Comparison of ENCODE assay signal across 10 mouse cellular contexts in genomic region chr5:122319474-122320204, GRCm38 (mm10). TPM values are rescaled to one million over a fixed set of nuclear protein-coding genes. Genes with fewer than 3 reads are reported as not detected.
A peak's percentile ranks its signal among the peaks of the same experiment; 100 is the strongest.
DNase-seq lines count a peak whose midpoint lies in the region; ATAC-seq lines count a peak whose summit lies in the region.
"Had no signal": no experiment of that assay in that cellular context is flagged by ENCODE, and none has a peak within 500 bp of the region (broad histone marks: within the 10 kb centered on the region; RNA-seq: fewer than 3 reads in every experiment).

No protein-coding gene starts in this region.

- intact Hi-C loops in heart, postnatal 10 days (cut with DNase I) = no loop called here

- H3K36me3 ChIP-seq in midbrain, embryonic 15.5 days (replicated peaks) = 0 out of 2 replicates have a peak, but pooled peaks cover 5% of the 10 kb centered on the region

- no peak overlapping the region for H3K4me3 ChIP-seq in midbrain, embryonic 15.5 days

- H3K9me3 ChIP-seq in midbrain, embryonic 15.5 days = no peaks in the 10 kb centered on the region

- no peak overlapping the region for H3K4me2 ChIP-seq in midbrain, embryonic 15.5 days

- no peak overlapping the region for H3K27ac ChIP-seq in midbrain, embryonic 15.5 days
- H3K27ac ChIP-seq: liver, embryonic 14.5 days had no signal

- DNase-seq in kidney, adult 11 months = peak; percentile 61
- no peak for DNase-seq in kidney, postnatal 4 days
- peak; percentile 29 for DNase-seq in ES-CJ7 (ENCODE audit: low read depth, low spot score)
- peak; percentile 79 for DNase-seq in brain, adult 2 months (ENCODE audit: low read depth, low spot score)
- peak; percentile 61 to 69 for DNase-seq in heart, postnatal 10 days
- no peak for DNase-seq in thymus, postnatal 4 days
- DNase-seq in urinary bladder, postnatal 4 days (ENCODE audit: low spot score in 2 of 2) = no peak

- ATAC-seq in midbrain, embryonic 15.5 days (replicated peaks) = no peak
- ATAC-seq: Patski had no signal

- WGBS in midbrain, embryonic 15.5 days = 78% methylated on average over 14 of the region's 14 CpGs

- H3K4me1 ChIP-seq in midbrain, embryonic 15.5 days = no peaks in the 10 kb centered on the region

- H3K27me3 ChIP-seq in midbrain, embryonic 15.5 days (replicated peaks) = no peaks in the 10 kb centered on the region
- H3K27me3 ChIP-seq: Patski had no signal

- no peak overlapping the region for H3K9ac ChIP-seq in midbrain, embryonic 15.5 days
- H3K9ac ChIP-seq: liver, embryonic 14.5 days had no signal

RNA-seq across cellular contexts. Expression of gene Rad9b, which starts 34.4 kb away (rescaled TPM):
- total RNA-seq in heart, postnatal 10 days (2021) = 1 to 10 TPM; 1.1 to 1.4 TPM
- 27.0 and 28.3 TPM in 2 replicates for polyA plus RNA-seq in midbrain, embryonic 15.5 days (2015; fragmentation: Nextera tagmentation; extraction: Ambion mirVana)

RNA-seq across cellular contexts. Expression of gene Vps29, which starts 34.5 kb away (rescaled TPM):
- 100 to 1,000 TPM; 109 to 122 TPM for total RNA-seq in heart, postnatal 10 days (2021)
- polyA plus RNA-seq in midbrain, embryonic 15.5 days (2015; fragmentation: Nextera tagmentation; extraction: Ambion mirVana) = 268 and 286 TPM in 2 replicates

RNA-seq across cellular contexts. Expression of gene Pptc7, which starts 35.5 kb away (rescaled TPM):
- total RNA-seq in heart, postnatal 10 days (2021) = 10 to 100 TPM; 63.4 to 83.1 TPM
- 7.6 and 8.4 TPM in 2 replicates for polyA plus RNA-seq in midbrain, embryonic 15.5 days (2015; fragmentation: Nextera tagmentation; extraction: Ambion mirVana)

RNA-seq across cellular contexts. Expression of gene Gpn3, which starts 52.0 kb away (rescaled TPM):
- 10 to 100 TPM; 24.3 to 25.5 TPM for total RNA-seq in heart, postnatal 10 days (2021)
- polyA plus RNA-seq in midbrain, embryonic 15.5 days (2015; fragmentation: Nextera tagmentation; extraction: Ambion mirVana) = 42.9 and 47.7 TPM in 2 replicates

RNA-seq across cellular contexts. Expression of gene Fam216a, which starts 52.5 kb away (rescaled TPM):
- total RNA-seq in heart, postnatal 10 days (2021) = 10 to 100 TPM; 17.1 to 22.7 TPM
- polyA plus RNA-seq in midbrain, embryonic 15.5 days (2015; fragmentation: Nextera tagmentation; extraction: Ambion mirVana) = 149 and 162 TPM in 2 replicates

Comparison
In these comparisons a context has a peak if more than half of its experiments do, and no peak if none do; other contexts are left out.
1. DNase-seq: peak in kidney, adult 11 months (single experiment), ES-CJ7 (single experiment), brain, adult 2 months (single experiment) and heart, postnatal 10 days (2 of 2); none in kidney, postnatal 4 days (0 of 2), thymus, postnatal 4 days (single experiment) and urinary bladder, postnatal 4 days (0 of 2).